Mouse (Mus musculus) C2C12 (cell line): ENCODE data around the gene Sox5.

Experiments used
- CEBPB ChIP-seq: IDR thresholded peaks from one replicate; pipeline ENCODE4 v1.6.1; 2011; ENCODE audit warnings: low read depth, mild to moderate bottlenecking, control low read depth, moderate library complexity
- CTCF ChIP-seq: IDR thresholded peaks from one replicate; pipeline ENCODE4 v1.5.1; 2011; ENCODE audit not compliant: control insufficient read depth, insufficient read depth, insufficient read length
- FOSL1 ChIP-seq: IDR thresholded peaks from one replicate; pipeline ENCODE4 v1.8.0; 2011; ENCODE audit warnings: mild to moderate bottlenecking, low read length; ENCODE audit not compliant: poor library complexity, insufficient read depth, severe bottlenecking
- MAX ChIP-seq: IDR thresholded peaks from one replicate; pipeline ENCODE4 v1.6.1; 2011; ENCODE audit warnings: mild to moderate bottlenecking, control low read depth

- TF ChIP-seq CTCF (no peak), CEBPB (no peak), MAX (no peak), FOSL1 (no peak)
Observed at GRCm38 (mm10) chr6:144041188-144041587, 740.6 kb downstream of the Sox5 start.
